Mouse (Mus musculus) common myeloid progenitor, adult 5-6 weeks (primary cell): ENCODE measurements around the gene Mrpl37. TPM values are rescaled to one million over a fixed set of nuclear protein-coding genes. Genes with fewer than 3 reads are reported as not detected.
A peak's percentile ranks its signal among the peaks of the same experiment; 100 is the strongest.

Source experiments
- ATAC-seq: replicated peaks from 2 replicates; pipeline ENCODE4 v1.8.0; 2016; ENCODE audit warnings: low read depth, mild to moderate bottlenecking, moderate TSS enrichment, inconsistent platforms; ENCODE audit not compliant: poor library complexity, severe bottlenecking
- total RNA-seq: library from RNA; stranded (forward); fragments of 200-1000, 187-1606 nt; gene quantifications from 2 replicates; pipeline ENCODE4 v1.2.3, GENCODE M21; 2017

The Mrpl37 gene
- total RNA-seq, 1 experiment from 2014 or later, result 59.5 TPM

GRCm38 (mm10) chr4:107072343-107072742, 5.7 kb upstream of the Mrpl37 start:
- ATAC-seq, result no peak

GRCm38 (mm10) chr4:107067151-107067840, 628 bp upstream of the Mrpl37 start:
- peak; percentile 52 for ATAC-seq

DNA sequence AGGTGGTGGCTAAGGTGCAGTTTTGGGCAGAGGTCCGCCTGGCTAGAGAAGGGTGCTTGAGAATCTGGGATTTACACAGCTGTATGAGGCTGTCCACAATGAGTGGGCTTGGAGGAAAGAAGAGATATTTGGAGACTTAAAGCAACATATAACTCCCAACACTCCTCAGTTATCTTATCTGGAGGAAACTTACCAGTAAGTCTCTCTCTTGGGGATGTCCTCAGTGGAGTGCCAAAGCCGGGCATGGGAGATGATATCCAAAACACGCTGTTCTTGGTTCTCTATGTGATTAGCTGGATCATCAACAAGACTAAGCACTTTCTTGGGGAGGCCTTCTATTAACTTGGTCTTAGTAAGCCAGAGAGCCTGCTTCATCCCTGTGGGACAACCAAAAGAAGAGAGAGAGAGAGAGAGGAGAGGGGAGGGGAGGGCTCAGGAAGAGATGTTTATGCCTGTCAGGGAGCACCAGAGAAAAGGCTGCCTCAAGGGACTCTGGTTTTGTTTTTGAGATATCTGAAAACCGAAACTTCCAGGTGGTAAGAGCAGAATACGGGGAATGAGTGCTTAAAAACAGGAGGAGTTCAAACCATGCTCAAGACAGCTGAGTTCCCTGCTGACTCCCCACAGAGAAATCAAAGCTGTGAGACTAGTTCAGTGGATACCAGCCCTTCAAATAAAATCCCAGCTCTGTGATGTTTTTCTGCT, 2.1 kb downstream of the Mrpl37 start:
- no peak for ATAC-seq

DNA sequence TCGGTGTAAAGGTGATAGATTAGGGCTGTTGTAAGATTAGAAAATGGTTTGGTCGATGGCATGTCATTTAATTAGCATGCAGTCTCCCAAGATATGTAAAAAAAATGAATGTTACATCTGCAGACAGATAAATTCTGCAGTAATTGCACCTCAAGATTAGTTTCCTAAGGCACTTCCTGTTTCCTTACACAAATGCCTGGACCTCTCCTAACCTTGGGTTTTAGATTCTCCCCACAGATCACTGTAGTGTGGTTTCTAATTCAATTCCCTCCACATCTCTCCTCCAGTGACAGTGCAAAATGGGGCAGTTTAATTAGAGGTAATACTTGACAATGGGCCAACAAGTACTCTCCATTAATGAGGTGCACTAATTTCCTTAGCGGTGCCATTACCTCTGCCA, 3.5 kb downstream of the Mrpl37 start:
- no peak for ATAC-seq

GRCm38 (mm10) chr4:107061560-107061959, 5.1 kb downstream of the Mrpl37 start:
- ATAC-seq, result no peak

DNA sequence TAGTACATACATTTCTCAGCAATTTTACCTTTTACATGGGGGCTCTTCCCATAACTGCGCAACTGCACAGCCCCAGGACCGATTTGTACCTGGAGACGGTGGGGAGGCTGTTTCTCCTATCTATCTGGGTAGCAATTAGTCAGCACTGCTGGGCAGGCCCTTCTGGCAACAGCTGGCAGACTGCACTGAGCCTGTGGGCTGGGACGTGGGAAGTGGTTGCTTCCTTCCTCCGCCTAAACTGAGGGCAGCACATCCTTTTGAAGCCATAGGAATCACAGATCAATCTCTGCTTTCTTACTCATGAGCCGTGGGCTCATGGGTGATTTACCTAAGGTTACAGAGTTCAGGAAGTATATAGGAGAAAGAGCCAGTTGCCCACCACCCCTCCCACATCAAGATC, 7.9 kb downstream of the Mrpl37 start:
- ATAC-seq, result peak; percentile 84

DNA sequence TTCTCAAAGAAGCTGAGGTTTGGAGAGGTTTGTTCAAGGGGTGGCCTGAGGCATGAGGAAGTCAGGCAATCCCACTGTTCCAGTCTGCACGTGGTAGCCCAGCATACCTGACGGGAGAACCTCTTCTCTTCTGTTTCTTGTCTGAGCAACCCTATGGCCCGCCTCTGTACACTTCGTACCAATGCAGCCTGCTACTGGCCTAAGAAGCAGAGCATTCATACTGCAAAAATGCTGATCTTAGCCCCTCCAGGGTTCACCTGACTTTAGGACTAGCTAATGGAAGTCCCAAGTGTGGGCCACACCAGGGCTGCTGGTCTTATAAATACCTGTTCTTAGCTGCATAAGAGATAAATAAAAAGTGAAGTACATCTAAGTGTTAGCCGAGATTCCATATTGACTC, 8.3 kb downstream of the Mrpl37 start:
- no peak for ATAC-seq

GRCm38 (mm10) chr4:107056088-107056487, 10.6 kb downstream of the Mrpl37 start:
- ATAC-seq, result no peak

DNA sequence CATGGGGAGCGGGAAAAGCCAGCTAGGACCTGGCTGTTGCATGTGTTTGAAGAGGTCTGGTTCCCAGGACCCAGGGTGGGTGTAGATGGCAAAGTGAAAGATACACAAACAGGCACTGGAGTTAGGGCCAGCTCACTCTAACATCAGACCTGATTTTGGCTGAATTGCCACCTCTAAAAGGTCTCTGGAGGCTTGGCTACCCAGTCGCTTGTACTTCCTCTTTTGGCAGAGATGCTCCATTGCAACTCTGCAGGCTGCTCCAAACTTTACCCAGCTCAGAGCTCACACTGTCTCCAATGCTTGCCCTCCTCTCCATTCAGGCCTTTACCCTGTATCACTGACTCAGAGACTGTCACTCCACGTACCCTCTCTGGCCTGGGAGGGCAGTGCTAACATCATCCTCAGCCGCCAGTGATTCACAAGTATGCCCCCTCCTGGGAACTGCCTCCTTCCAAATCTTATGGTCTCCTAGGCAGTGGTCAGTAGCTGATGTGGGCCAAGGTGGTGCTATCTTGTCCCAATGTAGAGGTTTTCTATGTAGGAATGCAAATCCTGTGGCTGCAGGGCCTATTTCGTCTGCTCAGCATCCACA, 13.6 kb downstream of the Mrpl37 start:
- no peak; the same call in none of the 2 replicates for ATAC-seq

- no peak for ATAC-seq
Measured at GRCm38 (mm10) chr4:107051889-107052288, 14.8 kb downstream of the Mrpl37 start.

- ATAC-seq, result no peak
Measured at GRCm38 (mm10) chr4:107048568-107049162, 18.0 kb downstream of the Mrpl37 start.

DNA sequence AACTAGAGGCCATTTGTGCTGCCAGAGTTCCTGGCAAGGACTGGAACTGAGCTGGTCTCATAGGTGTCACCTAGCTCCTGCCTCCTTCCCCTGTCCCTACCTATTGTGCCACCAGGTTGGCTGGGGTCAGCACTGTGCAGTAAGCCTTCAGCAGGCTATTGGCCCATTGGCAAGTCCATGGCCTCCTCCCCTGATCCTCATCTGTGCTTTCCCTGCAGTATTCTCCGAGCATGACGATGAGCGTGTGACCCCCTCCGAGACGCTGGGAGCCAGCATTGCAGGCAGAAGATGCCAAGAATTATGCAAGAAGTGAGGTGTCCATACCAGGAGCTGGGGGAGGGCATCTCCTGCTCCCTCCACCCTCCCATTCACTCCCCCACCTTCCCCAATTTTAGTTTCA, 18.9 kb downstream of the Mrpl37 start:
- ATAC-seq, result no peak

DNA sequence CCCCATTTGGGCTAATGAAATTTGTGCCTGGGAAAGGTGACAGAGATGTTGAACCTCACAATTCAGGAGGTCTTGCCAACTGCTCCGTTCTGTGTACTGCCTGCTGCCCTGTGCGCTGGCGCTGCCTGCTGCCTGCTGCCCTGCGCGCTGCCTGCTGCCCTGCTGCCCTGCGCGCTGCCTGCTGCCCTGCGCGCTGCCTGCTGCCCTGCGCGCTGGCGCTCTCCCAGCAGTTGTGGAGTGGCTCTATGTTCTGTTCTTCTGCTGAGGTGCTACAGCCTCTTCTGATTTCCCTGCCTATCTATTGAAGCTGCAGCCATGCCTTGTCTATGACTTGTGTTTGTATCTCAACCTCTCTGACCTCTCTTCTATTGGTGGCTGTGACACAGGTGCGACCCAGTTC, 21.5 kb downstream of the Mrpl37 start:
- no peak for ATAC-seq

DNA sequence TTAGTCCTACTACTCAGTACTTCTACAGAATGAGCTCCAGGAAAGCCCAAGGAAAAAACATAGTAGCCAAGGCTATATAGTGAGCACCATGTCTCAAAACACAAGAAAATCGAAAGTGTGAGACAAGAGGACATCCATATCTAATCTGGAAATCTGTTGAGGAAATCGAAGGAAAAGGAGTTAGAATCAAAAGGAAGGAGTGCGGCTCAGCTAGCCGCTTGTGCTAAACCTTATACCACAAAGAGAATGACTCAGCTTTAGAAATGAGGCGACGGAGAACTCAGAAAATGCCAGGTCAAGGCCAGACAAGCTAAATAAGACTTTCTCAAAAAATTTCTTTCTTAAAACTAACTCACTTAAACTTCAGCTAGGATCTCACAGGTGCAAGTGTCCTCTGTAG, 24.4 kb downstream of the Mrpl37 start:
- ATAC-seq, result no peak

- ATAC-seq, result no peak
Measured at GRCm38 (mm10) chr4:107039270-107039669, 27.4 kb downstream of the Mrpl37 start.

- ATAC-seq, result no peak
Measured at GRCm38 (mm10) chr4:107038303-107038702, 28.4 kb downstream of the Mrpl37 start.

DNA sequence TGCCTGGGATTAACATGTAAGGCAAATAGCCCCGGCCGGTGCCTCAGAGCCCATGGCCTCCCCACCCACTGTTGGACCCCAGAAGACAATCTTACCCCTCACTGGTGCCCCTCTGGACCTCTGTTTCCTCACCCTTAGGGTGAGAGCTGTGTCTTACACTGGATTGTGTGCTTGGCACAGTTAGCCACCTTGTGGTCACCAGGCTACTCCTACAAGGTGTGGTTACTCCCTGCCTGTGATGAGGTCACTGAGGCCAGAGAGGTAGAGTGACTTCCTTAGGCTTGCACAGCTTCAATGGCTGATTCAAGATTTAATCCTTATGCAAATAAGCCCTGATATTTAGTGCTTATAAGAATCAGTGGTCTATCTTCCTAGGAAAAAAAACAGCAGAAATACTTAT, 29.7 kb downstream of the Mrpl37 start:
- no peak for ATAC-seq

DNA sequence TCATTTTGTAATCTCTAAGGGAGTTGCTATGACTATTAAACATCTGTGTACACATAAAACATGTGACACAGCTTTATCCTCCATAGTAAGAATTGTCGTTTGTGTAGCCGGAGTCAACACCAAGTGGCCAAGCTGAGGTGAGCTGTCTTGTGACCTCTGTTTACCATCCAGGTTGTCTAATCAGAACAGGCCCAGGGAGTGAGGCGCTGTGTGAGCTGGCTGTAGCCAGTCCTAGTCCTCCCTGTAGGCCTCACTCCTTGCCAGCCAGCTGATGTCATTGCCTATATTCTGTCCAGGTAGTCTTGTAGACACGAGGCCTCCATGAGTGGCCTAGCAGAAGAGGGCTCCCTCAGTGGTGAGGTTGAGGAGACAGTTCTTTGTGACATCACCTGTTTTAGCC, 31.0 kb downstream of the Mrpl37 start:
- ATAC-seq, result no peak

GRCm38 (mm10) chr4:107026451-107026850, 40.2 kb downstream of the Mrpl37 start:
- ATAC-seq, result no peak

DNA sequence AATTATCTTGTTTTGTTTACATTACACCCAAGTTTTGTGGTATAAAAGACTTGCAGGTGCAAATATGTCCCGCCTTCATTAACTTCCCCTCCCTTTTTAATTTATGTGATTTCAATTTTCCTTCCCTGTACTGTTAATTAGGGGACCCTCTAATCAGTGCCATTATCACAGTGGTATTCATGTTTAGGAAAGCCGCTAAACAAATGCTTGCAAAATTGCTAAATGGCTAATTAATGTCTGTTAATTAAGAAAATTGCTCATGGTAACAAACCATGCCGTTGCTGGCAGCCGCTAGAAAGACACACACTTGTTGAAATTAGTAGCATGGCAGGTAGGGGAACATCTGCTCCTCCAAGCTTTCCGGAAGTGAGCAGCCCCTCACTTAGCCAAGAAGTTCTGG, 41.3 kb downstream of the Mrpl37 start:
- no peak for ATAC-seq

DNA sequence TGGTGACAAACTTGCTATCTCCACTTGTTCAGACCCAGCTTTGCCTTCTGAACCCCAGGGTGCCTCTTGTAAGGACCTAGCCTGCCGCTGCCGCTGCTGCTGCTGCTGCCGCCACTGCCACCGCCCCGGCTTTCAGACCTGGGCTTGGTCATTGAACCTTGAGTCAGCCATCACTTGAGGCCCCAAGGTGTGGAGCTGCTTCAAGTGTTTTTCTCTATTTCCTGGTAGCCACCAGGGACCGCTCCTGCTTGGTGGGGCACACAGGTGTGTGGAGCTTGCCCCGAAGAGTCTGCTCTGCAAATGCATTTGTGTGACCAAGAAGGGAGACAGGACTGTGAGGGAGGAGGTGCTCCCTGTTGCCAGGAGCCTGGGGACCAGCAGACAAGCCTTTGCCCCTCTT, 41.8 kb downstream of the Mrpl37 start:
- ATAC-seq, result no peak
